Mouse (Mus musculus) brown adipose tissue, adult 24 weeks (tissue): Measurements from ENCODE around the gene Gm17027. TPM values are rescaled to one million over a fixed set of nuclear protein-coding genes. Genes with fewer than 3 reads are reported as not detected.
"Not testable (repeated sequence)": the region's sequence is repeated elsewhere in the genome, so short reads cannot be mapped to it uniquely, and the experiment has no call there.

Experiments used
- H3K27ac ChIP-seq: fragments of 200-500 bp; replicated peaks from 2 replicates; pipeline ENCODE4 v1.5.1; 2012; ENCODE audit warnings: low read depth, mild to moderate bottlenecking, low read length
- H3K4me1 ChIP-seq: fragments of 200-500 bp; 2 replicates; pipeline ENCODE4 v1.6.1; 2012; ENCODE audit warnings: low read length, mixed read lengths; ENCODE audit not compliant: control insufficient read depth, insufficient read depth, insufficient read length
- H3K4me3 ChIP-seq: fragments of 200-500 bp; 2 replicates; pipeline ENCODE4 v1.5.1; 2012; ENCODE audit warnings: low read depth, mild to moderate bottlenecking, low read length, moderate library complexity; ENCODE audit not compliant: insufficient read depth
- polyA plus RNA-seq: library from polyadenylated mRNA; stranded (reverse); fragments of >200 nt; gene quantifications from 2 replicates; pipeline ENCODE4 v1.2.4, GENCODE M21; 2012; ENCODE audit not compliant: missing spikeins, insufficient read depth, insufficient read length

Gene Gm17027
- not detected in 2 replicates for polyA plus RNA-seq

DNA sequence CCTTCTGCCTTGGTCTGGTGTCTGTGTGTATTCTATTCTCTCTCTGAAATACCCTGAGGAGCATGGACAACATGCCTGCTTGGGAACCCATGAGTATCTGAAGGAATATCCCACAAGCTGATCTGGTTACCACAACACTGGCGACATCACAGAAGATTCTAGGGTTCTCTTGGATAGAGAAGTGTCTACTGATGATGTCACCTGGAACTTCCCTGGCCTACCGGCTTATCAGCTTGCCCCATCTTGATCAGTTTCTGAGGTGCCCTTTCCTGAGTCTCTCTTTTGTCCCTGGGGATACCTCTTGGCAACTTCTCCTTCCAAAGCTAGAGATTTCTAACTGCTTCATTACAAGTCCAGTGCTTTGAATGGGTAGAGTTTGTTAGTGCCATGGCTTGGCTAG lies at the start of gene Gm17027:
TSS of gene Gm17027 (minus strand) at position 101 of the 400 bp plus-strand sequence.
- H3K4me1 ChIP-seq, H3K27ac ChIP-seq, H3K4me3 ChIP-seq: not testable (repeated sequence)

DNA sequence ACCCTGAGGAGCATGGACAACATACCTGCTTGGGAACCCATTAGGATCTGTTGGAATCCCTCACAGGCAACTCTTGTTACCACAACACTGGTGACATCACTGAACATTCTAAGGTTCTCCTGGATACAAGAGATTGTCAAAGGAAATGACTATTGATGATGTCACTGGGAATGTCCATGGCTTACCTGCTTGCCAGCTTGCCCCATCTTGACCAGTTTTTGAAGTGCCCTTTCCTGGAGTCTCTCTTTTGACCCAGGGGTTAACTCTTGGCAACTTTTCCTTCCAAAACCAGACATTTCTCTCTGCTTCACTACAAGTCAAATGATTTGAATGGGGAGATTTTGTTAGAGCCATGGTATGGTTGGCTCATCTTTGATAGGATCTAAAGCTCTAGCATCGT lies 28.3 kb upstream of the Gm17027 start, which contains the start of gene Gm3573:
TSS of gene Gm3573 (minus strand) at position 101 of the 400 bp plus-strand sequence.
- not testable (repeated sequence) for H3K4me1 ChIP-seq, H3K4me3 ChIP-seq, H3K27ac ChIP-seq

DNA sequence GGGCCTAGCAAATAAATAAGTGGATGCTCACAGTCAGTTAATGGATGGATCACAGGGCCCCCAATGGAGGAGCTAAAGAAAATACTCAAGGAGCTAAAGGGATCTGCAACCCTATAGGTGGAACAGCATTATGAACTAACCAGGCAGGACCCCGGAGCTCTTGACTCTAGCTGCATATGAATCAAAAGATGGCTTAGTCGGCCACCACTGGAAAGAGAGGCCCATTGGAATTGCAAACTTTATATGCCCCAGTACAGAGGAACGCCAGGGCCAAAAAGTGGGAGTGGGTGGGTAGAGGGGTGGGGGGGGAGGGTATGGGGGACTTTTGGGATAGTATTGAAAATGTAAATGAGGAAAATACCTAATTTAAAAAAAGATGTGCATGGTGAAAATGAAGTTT lies 21.5 kb upstream of the Gm17027 start:
- not testable (repeated sequence) for H3K4me1 ChIP-seq, H3K4me3 ChIP-seq, H3K27ac ChIP-seq

DNA sequence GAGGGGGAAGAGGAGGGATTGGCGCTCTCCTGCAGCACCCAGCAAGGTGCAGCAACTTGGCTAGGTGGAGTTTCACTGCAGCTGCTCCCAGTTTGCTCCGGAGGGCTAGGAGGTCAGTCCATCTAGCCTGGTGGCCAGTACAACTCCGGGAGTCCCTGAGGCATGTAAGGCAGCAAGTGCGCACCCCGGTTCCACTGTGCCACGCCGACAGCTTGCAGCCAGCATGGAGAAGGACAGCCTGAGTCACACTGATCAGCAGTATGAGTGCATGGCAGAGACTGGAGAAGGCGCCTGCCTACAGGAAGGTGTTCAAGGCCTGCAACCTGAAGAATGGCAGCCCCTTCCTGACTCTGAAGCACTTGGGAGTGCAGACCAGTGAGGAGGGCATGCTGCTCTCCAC lies 27.9 kb downstream of the Gm17027 start:
- not testable (repeated sequence) for H3K4me1 ChIP-seq, H3K27ac ChIP-seq, H3K4me3 ChIP-seq

DNA sequence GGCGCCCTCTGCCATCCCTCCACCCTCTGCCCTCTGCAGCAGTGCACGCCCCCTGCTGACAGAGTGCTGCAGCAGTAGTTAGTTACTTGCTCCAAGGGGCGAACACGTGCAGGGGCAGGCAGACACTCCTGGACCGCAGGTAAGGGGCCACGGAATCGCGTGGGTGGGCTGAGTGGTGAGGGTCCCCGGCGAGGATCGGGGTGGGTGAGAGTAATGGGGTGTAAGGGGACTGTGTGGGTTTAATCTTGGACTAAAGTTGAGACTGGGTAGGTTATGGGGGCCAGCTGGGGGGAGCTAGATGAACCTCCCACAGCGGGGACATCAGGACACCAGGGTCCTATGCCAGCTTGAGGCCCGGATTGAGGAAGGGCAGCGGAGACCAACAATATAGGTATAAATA lies 28.6 kb downstream of the Gm17027 start:
- not testable (repeated sequence) for H3K4me1 ChIP-seq, H3K27ac ChIP-seq, H3K4me3 ChIP-seq

DNA sequence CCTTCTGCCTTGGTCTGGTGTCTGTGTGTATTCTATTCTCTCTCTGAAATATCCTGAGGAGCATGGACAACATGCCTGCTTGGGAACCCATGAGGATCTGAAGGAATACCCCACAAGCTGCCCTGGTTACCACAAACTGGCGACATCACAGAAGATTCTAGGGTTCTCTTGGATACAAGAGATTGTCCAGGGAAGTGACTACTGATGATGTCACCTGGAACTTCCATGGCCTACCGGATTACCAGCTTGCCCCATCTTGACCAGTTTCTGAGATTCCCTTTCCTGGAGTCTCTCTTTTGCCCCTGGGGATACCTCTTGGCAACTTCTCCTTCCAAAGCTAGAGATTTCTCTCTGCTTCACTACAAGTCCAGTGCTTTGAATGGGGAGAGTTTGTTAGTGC lies 45.2 kb downstream of the Gm17027 start, which contains the start of gene Gm7951:
TSS of gene Gm7951 (minus strand) at position 101 of the 400 bp plus-strand sequence.
- not testable (repeated sequence) for H3K4me3 ChIP-seq

More for the DNA sequence above, 45.2 kb downstream of the Gm17027 start, which contains the start of gene Gm7951:
- H3K27ac ChIP-seq, H3K4me1 ChIP-seq: not testable (repeated sequence)

Other genes with a start within 250 kb of the Gm17027 start
- not detected in 2 replicates for gene 1700049E17Rik1, start 237.7 kb downstream of the Gm17027 start, polyA plus RNA-seq
- not detected in 2 replicates for gene 1700024B05Rik, start 218.6 kb downstream of the Gm17027 start, polyA plus RNA-seq
- not detected in 2 replicates for gene Gm6401, start 194.7 kb downstream of the Gm17027 start, polyA plus RNA-seq
- gene Gm3543, start 179.3 kb downstream of the Gm17027 start, polyA plus RNA-seq: not detected in 2 replicates
- not detected in 2 replicates for gene Gm7951, start 45.3 kb downstream of the Gm17027 start, polyA plus RNA-seq
- not detected in 2 replicates for gene Gm3573, start 28.2 kb upstream of the Gm17027 start, polyA plus RNA-seq
- gene Gm17026, start 97.4 kb upstream of the Gm17027 start, polyA plus RNA-seq: not detected in 2 replicates
- not detected in 2 replicates for gene Gm9611, start 134.7 kb upstream of the Gm17027 start, polyA plus RNA-seq
- not detected in 2 replicates for gene Gm7995, start 147.6 kb upstream of the Gm17027 start, polyA plus RNA-seq